Mouse (Mus musculus): ENCODE results near the gene Ntrk2. TPM values are rescaled to one million over a fixed set of nuclear protein-coding genes. Genes with fewer than 3 reads are reported as not detected.

The Ntrk2 gene
- polyA plus RNA-seq, 1 experiment, result 65.9 TPM

DNA sequence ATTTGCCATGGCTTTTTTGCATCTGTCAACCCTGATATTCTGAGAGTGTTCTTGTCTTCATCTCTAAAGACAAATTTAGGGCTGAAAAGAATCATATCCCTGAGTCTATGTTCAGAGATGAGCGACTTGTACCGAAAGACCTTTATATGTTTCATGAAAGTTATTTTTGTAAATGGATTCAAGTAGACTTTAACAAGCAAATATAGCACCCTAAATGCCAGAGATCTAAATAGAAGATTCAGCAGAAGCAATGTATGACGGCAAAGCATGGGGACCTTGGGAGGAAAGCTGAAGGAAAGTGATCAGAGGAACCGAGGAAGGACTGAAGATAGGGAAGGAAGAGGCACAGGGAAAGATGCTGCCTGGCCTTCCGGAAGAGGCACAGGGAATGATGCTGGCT is 303.7 kb downstream of the Ntrk2 start:
- no peak for DNase-seq (ENCODE audit: low read depth)

DNA sequence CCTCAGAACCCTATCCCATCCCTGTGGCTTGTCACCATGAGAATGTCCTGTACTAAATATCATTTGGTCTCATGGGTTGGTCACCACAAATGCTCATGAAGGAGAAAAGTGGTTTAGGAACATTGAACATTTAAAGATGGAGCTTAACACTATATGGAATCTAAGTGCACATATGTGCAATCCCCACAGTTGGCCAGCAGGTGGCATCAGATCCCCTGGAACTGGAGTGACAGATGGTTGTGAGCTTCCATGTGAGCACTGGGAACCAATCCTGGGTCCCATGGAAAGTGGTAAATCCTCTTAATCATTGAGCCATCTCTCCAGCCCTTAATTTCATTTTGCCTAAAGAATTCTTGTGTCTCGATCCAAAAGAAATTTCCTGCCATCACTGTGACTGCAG is 308.3 kb downstream of the Ntrk2 start:
- DNase-seq (ENCODE audit: low read depth), result no peak

DNA sequence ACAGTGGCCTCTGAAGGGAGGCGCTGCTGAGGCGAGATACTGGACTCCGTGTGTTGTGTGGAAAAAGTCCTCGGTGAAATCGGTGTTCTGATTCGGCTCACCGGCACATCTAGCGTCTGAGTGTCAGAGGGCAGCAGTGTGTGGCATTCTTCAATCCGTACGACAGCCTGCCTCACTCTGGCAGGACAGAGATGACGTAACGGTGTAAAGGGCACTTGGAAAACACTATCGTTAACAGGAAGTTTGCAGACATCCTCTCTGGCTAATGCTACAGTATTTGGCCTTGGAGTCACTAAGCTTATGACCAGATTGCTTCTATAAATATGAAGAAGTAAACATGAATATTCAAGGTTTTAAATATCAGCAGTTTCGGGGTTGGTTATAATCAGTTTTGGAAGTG is 309.2 kb downstream of the Ntrk2 start:
- DNase-seq (ENCODE audit: low read depth), result no peak

DNA sequence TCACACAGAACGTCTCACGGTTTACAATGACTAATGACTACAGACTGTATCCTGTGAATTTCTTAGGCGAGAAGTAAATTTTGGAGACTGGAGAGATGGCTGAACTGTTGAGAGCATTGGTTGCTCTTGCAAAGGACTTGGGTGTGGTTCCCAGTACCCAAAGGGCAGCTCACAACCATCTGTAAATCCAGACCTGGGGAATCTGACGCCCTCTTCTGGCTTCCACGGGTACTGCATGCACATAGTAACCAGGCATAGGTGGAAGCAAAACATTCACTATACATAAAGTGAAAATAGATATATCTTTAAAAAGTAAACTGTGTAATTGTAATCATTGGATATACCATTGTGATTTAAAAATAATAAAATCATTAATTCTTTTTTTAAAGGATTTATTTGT is 310.9 kb downstream of the Ntrk2 start:
- DNase-seq (ENCODE audit: low read depth), result no peak

DNA sequence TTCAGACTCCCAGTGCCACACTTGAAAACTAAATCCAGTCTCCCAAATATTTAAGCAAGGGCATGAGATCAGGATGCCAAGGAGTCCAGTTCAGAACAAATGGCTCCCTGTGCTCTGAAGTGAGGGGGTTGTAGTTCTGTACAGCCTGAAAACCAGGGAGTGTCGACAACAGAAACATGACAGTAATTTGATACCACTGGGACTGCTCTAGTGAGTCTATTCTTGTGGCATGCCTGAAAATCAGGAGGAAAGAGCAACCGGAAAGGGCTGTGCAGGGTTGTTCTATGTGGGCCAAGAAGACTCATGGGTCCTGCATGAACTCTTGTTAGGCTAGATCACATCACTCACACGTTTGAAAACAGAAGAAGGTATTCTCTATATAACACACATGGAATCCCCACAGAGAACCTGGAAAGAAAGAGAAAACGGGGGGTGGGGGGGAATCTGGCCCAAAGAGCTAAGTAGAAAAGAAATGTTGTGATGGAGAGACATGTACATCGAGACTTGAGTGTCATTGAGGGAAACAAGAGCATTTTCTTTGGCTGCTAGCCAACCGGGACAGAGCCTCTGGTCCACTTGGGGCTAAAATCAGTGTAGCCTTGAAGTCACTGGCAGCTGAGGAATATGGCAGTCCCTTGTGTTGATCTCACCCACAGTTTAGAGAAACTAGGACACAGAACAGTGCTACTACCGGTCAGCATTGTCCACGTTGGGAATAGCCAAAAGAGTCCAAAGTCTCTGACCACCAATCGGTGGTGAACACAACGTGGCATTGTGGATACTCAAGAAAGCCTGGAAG is 313.4 kb downstream of the Ntrk2 start:
- no peak for DNase-seq (ENCODE audit: low read depth)

DNA sequence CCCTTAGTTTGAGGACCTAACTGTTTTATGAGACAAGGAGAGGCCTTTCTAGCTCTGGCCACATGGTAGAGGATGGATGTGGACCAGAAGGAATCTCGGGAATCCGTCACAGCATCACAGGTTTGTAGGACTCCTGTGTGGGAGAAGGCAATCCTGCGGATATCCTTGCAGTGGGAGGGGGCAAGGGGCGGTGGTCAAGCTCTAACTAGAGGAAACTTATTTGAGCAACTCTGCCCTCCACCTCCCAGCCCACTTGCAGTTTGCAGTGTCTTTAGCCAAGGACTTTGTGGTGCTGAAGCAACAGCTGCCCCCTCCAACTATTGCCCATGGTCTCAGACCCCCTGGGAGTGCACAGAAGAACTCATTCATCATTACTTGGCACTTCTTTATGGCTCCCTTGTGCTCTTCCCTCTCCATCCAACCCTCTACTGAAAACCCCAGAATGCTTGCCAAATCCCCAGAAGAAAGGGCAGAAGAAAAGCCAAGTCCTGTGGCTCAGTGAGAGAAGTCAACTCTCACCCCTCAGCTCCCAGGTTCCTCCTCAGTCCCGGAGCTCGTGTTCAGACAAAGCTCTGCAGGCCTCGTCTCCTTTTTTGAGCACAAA is 336.9 kb downstream of the Ntrk2 start:
- no peak for DNase-seq (ENCODE audit: low read depth)

DNA sequence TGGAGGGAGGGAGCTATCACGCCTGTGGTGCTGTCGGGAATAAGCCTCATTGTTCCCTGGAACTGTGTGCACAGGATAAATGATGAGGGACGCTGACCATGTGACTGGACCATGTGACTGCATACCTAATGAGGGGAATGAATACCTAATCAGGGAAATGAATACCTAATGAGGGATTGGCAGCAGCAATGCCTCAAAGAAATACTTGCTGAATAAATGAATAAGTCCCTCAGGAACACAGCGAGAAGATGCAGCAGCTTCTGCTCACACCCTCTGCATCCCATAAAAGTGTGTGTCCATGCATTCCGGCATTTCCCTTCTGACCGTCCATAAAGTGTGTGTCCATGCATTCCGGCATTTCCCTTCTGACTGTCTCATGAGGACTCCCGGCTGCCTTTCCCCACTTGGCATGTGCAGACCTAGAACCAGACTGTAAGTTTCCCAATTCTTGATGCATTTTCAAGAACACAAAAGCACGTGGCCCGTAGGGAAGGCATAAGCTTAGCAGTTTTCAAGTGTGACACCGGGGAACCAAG is 338.0 kb downstream of the Ntrk2 start:
- DNase-seq (ENCODE audit: low read depth), result no peak

DNA sequence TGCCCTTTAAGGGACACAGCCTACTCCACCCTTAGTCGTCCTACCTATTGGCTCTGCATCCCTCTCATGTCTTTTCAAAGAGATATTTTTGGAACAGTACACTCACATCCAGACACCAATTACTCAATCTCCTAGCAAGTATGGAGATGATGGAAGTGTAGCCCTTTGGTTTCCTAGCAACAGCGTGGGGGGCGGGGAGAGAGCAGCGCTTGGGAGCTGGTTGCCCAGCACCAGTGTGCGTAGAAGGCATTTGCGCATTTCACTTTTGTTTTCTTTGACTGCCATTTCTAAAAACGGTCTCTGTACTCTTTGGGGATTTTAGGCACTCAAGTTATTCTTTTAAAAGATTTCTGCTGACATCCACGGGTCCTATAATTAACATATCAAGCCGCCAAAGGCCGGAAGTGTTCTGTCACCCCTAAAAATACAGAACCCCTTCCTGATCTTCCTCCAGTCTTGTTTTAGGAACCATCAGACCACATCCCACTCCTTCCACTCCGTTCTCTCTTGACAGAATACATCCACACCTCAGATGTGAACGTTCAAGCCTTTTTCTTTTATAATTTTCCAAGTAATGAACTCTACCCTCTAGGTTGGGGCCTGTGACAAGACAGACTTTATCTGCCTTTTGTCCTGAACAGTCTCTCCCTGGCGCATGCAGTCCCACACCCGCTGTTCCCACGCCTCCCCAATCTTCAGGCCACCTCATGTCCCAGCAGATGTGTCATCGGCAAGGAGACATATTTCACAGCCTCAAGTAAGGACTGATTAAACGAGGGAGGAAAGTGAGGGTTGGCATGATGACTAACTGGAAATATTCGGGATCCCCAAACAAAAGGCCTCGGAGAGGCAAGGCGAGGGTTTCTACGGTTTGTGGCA is 339.5 kb downstream of the Ntrk2 start:
- DNase-seq (ENCODE audit: low read depth), result no peak

DNA sequence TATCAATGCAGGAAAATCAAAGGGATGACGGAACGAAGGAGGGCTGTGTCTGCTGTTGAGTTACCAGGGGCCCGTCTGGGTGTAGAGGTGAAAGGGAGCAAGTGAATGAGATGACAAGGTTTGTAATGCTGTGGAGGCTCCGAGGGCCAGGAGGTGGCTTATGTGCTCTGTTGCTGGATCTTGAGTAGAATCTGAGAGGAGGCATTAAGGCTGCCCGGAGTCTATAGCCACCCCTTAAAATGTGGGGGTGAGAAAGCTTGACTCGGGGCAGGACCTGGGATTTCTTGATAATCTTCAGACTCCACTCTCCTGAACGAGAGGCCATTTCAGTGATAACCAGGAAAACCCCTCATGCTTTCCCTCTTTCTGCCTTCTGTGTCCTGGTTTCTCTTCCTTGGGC is 340.2 kb downstream of the Ntrk2 start:
- DNase-seq (ENCODE audit: low read depth), result no peak

DNA sequence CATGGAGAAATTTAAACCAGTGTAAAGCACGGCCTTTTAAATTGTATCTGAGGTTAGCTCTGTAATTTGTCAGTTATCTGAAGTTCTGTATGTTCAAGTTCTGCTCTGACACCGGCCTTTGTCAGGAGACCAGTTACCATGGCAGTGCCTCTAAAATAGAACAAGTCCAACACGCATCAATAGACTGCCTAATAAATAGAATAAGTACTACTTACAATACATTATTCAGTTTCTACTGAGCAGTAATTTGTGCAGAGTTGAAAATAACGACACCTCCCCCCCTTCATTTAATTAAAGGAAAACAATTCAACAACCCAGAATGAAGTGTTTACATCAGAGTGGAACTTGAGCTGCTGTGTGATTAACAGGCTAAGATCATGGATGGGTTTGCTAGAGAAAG is 341.6 kb downstream of the Ntrk2 start:
- no peak for DNase-seq (ENCODE audit: low read depth)

DNA sequence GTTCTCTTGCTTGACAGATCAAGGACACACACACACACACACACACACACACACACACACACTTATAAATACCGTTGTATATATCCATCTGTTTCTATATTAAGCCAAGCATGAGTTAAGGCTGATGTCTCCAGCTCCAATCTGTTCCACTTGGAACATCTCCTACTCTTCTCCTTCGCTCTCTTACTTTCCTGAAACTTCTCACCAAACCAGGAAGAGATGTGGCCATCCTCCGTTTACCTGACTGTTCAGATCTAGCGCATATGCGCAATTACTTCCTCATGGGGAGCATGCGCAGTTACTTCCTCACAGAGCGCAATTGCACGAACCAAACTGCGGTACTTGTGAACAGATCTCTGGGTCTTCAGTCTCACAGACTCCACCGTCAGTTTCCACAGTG is 342.4 kb downstream of the Ntrk2 start:
- no peak for DNase-seq (ENCODE audit: low read depth)

DNA sequence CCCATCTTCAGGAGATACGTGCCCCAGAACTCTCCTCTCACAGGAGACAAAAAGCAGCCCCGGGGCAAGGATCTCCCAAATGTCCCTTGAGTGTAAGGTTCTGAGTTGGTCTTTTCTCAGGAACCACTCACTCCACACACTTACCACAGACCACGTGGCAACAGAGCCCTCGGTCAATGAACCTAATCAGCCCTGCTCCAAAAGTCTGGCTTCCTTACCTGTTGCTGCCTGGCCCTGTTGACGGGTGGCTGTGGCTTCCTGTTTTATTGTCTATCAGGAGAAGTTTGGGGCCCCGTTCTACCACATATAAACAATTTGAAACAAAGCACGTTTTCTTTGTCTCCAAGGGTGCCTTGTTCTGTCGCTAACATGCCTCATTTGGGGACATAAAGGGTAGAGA is 357.6 kb downstream of the Ntrk2 start:
- DNase-seq (ENCODE audit: low read depth), result no peak

DNA sequence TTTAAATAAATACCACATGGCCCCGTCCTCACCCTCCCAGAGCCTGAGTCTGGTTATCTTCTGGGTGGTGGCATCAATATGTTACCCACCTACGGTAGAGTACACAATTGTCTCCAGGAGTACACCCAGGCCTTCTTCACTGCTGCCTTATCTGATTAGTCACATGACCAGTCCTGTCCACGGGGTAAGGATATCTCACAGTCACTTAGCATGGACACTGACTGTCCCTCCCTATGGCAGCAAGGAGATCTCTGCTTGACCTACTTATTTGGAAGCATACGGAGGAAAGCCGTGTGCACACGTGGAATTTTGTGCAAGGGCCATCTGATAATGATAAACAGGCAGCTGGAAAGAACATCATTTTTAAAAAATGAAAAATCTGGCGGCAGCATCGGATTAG is 367.5 kb downstream of the Ntrk2 start:
- no peak for DNase-seq (ENCODE audit: low read depth)

DNA sequence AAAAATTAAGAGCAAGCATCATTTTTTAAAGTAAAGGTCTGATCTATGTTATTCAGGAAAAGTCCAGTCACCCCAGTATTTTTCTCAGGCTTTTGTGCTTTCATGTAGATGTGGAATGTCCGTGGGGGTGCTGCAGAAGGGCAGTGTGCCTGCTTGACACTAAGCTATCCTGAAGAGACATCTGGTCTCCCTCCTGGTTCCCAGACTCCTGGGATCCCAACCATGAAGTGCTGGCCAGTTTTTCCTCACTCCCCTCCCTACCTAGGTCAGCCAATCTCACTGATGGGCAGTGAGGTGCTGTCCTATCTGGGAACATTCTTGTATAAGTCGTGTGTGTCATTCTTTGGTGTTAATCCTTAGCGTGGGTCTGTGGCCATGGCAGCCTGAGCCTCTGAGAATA is 369.7 kb downstream of the Ntrk2 start:
- no peak for DNase-seq (ENCODE audit: low read depth)

DNA sequence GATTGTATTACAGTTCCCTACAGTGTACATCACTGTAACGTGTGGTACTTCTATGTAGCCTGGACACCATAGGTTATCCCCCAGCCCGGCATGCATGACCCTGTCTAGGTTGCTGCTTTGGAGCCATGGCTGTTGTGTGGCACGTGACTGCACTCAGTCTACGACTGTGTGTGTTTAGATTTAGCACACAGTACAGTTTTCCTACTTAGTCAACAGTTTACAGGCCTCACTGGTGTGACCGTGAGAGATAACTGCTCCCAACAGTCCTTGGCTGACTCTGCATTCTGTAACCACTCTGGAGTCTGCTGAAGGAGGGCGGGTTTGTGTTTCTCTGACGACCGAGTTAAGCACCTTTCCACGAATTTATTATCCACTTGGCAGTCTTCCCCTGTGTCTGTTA is 370.1 kb downstream of the Ntrk2 start:
- no peak for DNase-seq (ENCODE audit: low read depth)

DNA sequence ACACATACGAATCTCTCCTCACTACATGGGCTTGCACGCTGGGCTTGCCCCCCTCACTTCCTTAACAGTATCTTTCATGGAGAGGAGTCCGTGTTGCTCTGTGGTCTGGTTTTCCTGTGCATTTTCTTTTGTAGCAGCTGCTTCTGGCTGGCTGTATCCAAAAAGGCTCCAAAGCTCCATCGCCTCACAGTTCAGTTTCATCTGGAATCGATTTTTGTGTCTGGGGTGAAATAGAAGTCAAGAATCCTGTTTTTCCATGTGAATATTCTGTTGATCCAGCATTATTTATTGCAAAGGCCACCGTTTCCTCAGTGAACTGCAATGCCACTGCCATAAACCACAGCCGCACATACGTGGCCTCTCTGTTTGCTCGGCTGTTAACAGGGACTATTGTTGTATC is 370.6 kb downstream of the Ntrk2 start:
- DNase-seq (ENCODE audit: low read depth), result no peak

DNA sequence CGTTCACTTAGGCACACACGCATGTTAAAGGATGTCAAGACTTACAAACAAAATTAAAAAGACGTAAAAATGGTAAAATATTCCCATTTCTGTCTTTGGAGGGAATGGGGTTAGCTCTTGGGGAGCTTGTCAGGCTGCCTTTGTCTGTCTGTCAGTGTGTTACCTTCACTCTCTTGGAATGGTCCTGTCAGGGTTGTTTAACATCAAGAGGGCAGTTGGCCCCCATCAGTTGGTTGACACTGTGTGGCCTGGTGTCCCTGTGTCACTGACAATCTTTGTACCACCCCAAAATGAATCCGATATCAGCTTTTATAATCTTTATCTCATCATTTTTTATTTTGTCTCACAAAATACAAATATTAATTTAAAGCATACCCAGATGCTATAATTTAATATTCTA is 373.6 kb downstream of the Ntrk2 start:
- no peak for DNase-seq (ENCODE audit: low read depth)

DNA sequence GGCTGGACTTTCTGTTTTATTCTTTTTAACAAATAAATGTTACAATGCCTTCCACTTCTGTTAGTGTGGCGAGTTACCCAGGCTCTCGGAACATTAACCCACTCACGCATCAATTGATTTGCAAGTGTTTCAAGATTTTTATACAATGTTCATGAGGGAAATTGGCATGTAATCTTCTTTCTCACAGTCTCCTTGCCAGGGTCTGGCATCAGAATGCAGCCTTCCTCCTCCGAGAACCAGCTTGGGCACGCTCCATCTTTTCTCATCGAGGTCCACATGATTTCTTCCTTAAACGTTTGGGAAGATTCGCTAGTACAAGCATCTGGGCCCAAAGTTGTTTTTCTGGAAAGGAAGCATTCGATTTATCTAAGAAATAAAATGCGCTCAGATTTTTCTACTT is 374.4 kb downstream of the Ntrk2 start:
- no peak for DNase-seq (ENCODE audit: low read depth)

DNA sequence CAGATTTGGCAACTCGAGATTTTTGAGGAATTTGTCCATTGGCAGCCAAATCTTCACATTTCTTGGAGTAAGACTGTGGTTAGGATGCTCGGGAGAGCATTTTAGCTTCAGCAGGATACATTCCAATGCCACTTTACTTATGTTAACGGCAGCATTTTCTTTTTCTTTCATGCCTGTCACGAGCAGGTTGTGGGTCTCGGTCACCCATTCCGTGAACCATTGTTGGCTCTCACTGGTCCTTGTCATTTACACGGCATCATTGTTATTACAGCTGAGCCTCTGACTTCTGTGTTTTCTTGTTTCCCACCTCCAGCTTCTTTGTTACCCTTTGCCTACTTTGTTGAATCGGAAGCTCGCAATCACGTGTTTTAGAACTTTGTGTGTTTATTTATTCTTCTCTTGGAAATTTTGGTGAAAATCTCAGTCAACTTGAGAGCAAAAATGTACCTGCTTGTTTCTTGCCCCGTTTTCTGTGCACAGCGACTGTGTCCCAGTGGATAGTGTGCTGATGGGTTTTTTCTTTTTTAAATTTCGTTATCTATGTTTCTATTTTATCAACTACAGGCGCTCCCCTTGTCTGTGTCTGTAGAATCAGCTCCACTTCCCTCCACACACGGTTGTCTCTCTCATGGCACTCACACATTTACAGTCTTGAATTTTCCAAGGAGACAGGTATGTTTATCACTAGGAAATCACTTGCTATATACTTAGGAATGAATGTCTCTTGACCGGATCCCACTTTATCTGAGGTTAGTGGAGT is 375.0 kb downstream of the Ntrk2 start:
- no peak for DNase-seq (ENCODE audit: low read depth)

DNA sequence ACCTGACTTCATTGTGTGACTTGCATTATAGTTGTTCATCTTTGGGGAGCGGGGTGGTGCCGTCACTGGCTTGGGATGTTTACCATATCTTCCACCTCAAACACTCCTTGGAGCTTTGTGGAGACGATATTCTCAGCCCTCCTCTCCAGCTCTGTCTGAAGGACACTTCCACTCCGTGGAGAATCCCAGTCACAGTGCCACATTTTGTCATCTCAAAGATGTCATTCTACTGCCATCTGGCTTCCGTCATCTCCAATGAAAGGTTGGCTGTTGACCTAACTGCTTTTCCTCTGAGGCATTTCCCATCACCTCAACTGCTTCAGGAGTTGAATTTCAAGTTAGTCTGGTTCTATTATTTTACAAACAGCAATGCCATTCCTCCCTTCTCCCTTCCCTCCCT is 376.3 kb downstream of the Ntrk2 start:
- DNase-seq (ENCODE audit: low read depth), result peak; percentile 20
